13 mouse cellular contexts compared by ENCODE assay signal in the genomic region with DNA sequence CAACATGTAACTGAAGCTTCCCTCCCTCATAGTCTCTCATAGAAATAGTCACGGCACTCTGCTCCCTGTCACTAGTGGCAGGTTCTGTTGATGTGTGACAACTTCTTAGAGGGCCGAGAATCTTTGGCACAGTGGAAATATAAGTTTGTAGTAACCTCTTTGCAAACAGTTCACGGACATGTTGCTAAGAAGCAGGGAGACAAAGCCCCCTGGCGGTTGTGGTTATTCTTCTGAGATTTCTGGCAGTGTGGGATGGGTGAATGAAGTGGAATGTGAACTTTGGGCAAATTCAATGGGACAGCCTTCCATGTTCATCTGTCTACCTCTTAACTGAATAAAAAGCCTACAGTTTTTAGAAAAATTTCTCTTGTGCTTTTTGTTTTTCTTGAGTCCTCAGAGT. TPM values are rescaled to one million over a fixed set of nuclear protein-coding genes. Genes with fewer than 3 reads are reported as not detected.
DNase-seq lines count a peak whose midpoint lies in the region; ATAC-seq and TF ChIP-seq lines count a peak whose summit lies in the region.
"Had no signal": no experiment of that assay in that cellular context is flagged by ENCODE, and none has a peak within 500 bp of the region (broad histone marks: within the 10 kb centered on the region; RNA-seq: fewer than 3 reads in every experiment).

No protein-coding gene starts in this region.

- 71% methylated on average over 4 of the region's 4 CpGs for WGBS in kidney, postnatal 0 days
- 76% methylated on average over 4 of the region's 4 CpGs for WGBS in liver, embryonic 14.5 days (ENCODE audit: insufficient replicate concordance)

- no peaks in the 10 kb centered on the region for H3K4me1 ChIP-seq in kidney, postnatal 0 days (replicated peaks; ENCODE audit: insufficient read depth, low read length)
- H3K4me1 ChIP-seq in liver, embryonic 14.5 days (replicated peaks; ENCODE audit: control insufficient read depth in 2 of 2, insufficient read depth in 2 of 2, low read length in 1 of 2), result peaks cover 30 to 44% of the 10 kb centered on the region in 2 experiments
- H3K4me1 ChIP-seq: embryonic facial prominence, embryonic 13.5 days; forebrain, embryonic 10.5 days; hindbrain, embryonic 13.5 days; midbrain, embryonic 10.5 days had no signal

- H3K36me3 ChIP-seq in kidney, postnatal 0 days (ENCODE audit: insufficient read depth, low read length), result peaks cover 37% of the 10 kb centered on the region
- peaks cover 67% of the 10 kb centered on the region for H3K36me3 ChIP-seq in liver, embryonic 14.5 days (replicated peaks; ENCODE audit: control insufficient read depth, insufficient read depth, low read depth)

- no peaks in the 10 kb centered on the region for H3K27me3 ChIP-seq in kidney, postnatal 0 days (ENCODE audit: insufficient read depth, low read length)
- no peaks in the 10 kb centered on the region for H3K27me3 ChIP-seq in liver, embryonic 14.5 days (ENCODE audit: control insufficient read depth, insufficient read depth, low read length)
- H3K27me3 ChIP-seq: embryonic facial prominence, embryonic 13.5 days; hindbrain, embryonic 13.5 days had no signal

- no peak for ATAC-seq in kidney, postnatal 0 days (replicated peaks; ENCODE audit: low FRiP score, low read depth)
- ATAC-seq in liver, embryonic 14.5 days (ENCODE audit: insufficient read depth), result no peak

- no peak overlapping the region for H3K4me2 ChIP-seq in kidney, postnatal 0 days (ENCODE audit: low read length)
- no peak overlapping the region for H3K4me2 ChIP-seq in liver, embryonic 14.5 days (ENCODE audit: low read depth)
- H3K4me2 ChIP-seq: embryonic facial prominence, embryonic 13.5 days; hindbrain, embryonic 13.5 days had no signal

- TF ChIP-seq EP300 in liver, embryonic 14.5 days (IDR thresholded peaks at IDR 0.05; ENCODE audit: low read depth), result no peak

- H3K27ac ChIP-seq in gastrocnemius, adult 2 months, result peak overlapping the region; percentile 69; the same call in 1 of the 2 replicates
- H3K27ac ChIP-seq in kidney, postnatal 0 days, result no peak overlapping the region
- H3K27ac ChIP-seq in liver, embryonic 14.5 days, result peak overlapping the region; percentile 24
- H3K27ac ChIP-seq: embryonic facial prominence, embryonic 13.5 days; forebrain, embryonic 10.5 days; hindbrain, embryonic 13.5 days; midbrain, embryonic 10.5 days had no signal

- intact Hi-C loops in gastrocnemius, adult 2 months (cut with DNase I), result no loop called here

- H3K9ac ChIP-seq in kidney, postnatal 0 days (ENCODE audit: low read depth, low read length), result no peak overlapping the region
- no peak overlapping the region for H3K9ac ChIP-seq in liver, embryonic 14.5 days (replicated peaks)
- H3K9ac ChIP-seq: embryonic facial prominence, embryonic 13.5 days; hindbrain, embryonic 13.5 days had no signal

- no peak for TF ChIP-seq CTCF in gastrocnemius, adult 2 months (IDR thresholded peaks at IDR 0.05)
- peak; percentile 36 for TF ChIP-seq CTCF in kidney, postnatal 0 days (IDR thresholded peaks at IDR 0.05; ENCODE audit: low read depth)
- TF ChIP-seq CTCF in liver, embryonic 14.5 days (IDR thresholded peaks at IDR 0.05; ENCODE audit: low read depth), result no peak; the same call in 1 of the 2 replicates

- DNase-seq in gastrocnemius, adult 2 months, result no peak
- no peak for DNase-seq in gastrocnemius, postnatal 10 days
- DNase-seq in kidney, postnatal 0 days (ENCODE audit: low spot score), result no peak
- DNase-seq in kidney, postnatal 14 days, result no peak
- peak; percentile 13 for DNase-seq in lung, postnatal 36 days
- DNase-seq in lung, postnatal 4 days, result no peak
- no peak for DNase-seq in liver, embryonic 14.5 days (ENCODE audit: low read depth in 3 of 3, low spot score in 3 of 3)
- DNase-seq in adrenal gland, postnatal 4 days (ENCODE audit: low spot score in 2 of 2), result no peak
- DNase-seq: cerebellum, adult 11-12 months had no signal

- H3K4me3 ChIP-seq in gastrocnemius, adult 2 months, result no peak overlapping the region
- no peak overlapping the region for H3K4me3 ChIP-seq in kidney, postnatal 0 days (replicated peaks; ENCODE audit: low read depth, low read length)
- H3K4me3 ChIP-seq in liver, embryonic 14.5 days (ENCODE audit: insufficient read depth in 1 of 2, low read depth in 2 of 2, low read length in 2 of 2), result no peak overlapping the region
- H3K4me3 ChIP-seq: embryonic facial prominence, embryonic 13.5 days; forebrain, embryonic 10.5 days; hindbrain, embryonic 13.5 days; midbrain, embryonic 10.5 days had no signal

- no peaks in the 10 kb centered on the region for H3K9me3 ChIP-seq in kidney, postnatal 0 days (replicated peaks; ENCODE audit: low read length)
- H3K9me3 ChIP-seq in liver, embryonic 14.5 days (ENCODE audit: control insufficient read depth, low read length), result no peaks in the 10 kb centered on the region
- H3K9me3 ChIP-seq: embryonic facial prominence, embryonic 13.5 days; forebrain, embryonic 10.5 days; hindbrain, embryonic 13.5 days; midbrain, embryonic 10.5 days had no signal

RNA-seq across cellular contexts. Expression of a gene that starts 12.7 kb away (rescaled TPM):
- 10 to 100 TPM; 10.5 to 23.9 TPM for total RNA-seq in gastrocnemius, adult 2 months (2021)
- 10 to 100 TPM in 1 of 2 experiments, 1 to 10 TPM in 1; 6.9 to 13.4 TPM for total RNA-seq in gastrocnemius, postnatal 10 days (2021)
- polyA plus RNA-seq in kidney, postnatal 0 days (2015; fragmentation: Nextera tagmentation; extraction: Ambion mirVana), result 12.4 and 15.2 TPM in 2 replicates
- 37.7 and 50.7 TPM in 2 replicates for polyA plus RNA-seq in liver, embryonic 14.5 days (2012; rRNA removed)
- 42.7 and 49.2 TPM in 2 replicates for polyA plus RNA-seq in liver, embryonic 14.5 days (2014; fragmentation: Nextera tagmentation; extraction: Ambion mirVana)
- total RNA-seq in adrenal gland, postnatal 4 days (2021), result 10 to 100 TPM; 29.2 to 35.3 TPM
